Mouse (Mus musculus) embryonic fibroblast, embryonic 13.5 days (primary cell): ENCODE results near the gene Stpg2.

ENCODE experiments used
- CTCF ChIP-seq: IDR thresholded peaks from 2 replicates; pipeline ENCODE4 v1.5.1; 2011; ENCODE audit warnings: mild to moderate bottlenecking, control low read depth, low read length, moderate library complexity, borderline replicate concordance; ENCODE audit not compliant: insufficient read depth
- POLR2A ChIP-seq: IDR thresholded peaks from 2 replicates; pipeline ENCODE4 v1.6.1; 2011; ENCODE audit warnings: low read depth, mild to moderate bottlenecking, control low read depth, low read length, moderate library complexity

- no peak for TF ChIP-seq CTCF
- no peak for TF ChIP-seq POLR2A
Observed at GRCm38 (mm10) chr3:139191541-139191940, 14.0 kb upstream of the Stpg2 start.
